Mouse (Mus musculus) spleen, postnatal 14 days (tissue): Measurements from ENCODE around the gene Islr.
"Not testable (repeated sequence)": the region's sequence is repeated elsewhere in the genome, so short reads cannot be mapped to it uniquely, and the experiment has no call there.

Source experiments
- DNase-seq, 2 experiments: peaks; one replicate each; pipeline ENCODE4 v3.0.0; 2021 to 2022; ENCODE audit warnings: low spot score in 2 of 2

The Islr gene

GRCm38 (mm10) chr9:58203516-58204447 is at the start of gene Islr, which contains the start of gene Islr2:
Gene Islr, minus strand, starts transcription at chr9:58204306.
Gene Islr2, minus strand, starts transcription at chr9:58204319.
- peak in 1 of 2 experiments; percentile 68 for DNase-seq

GRCm38 (mm10) chr9:58253805-58254122 is 49.7 kb upstream of the Islr start:
- not testable (repeated sequence) for DNase-seq

GRCm38 (mm10) chr9:58253033-58253804 is 49.1 kb upstream of the Islr start, which contains the start of gene Stoml1:
Gene Stoml1, plus strand, starts transcription at chr9:58253164.
- DNase-seq, result peak; percentile 87 to 93

GRCm38 (mm10) chr9:58250730-58251129 is 46.6 kb upstream of the Islr start:
- DNase-seq, result not testable (repeated sequence)

GRCm38 (mm10) chr9:58250322-58250721 is 46.2 kb upstream of the Islr start:
- DNase-seq, result no peak

DNA sequence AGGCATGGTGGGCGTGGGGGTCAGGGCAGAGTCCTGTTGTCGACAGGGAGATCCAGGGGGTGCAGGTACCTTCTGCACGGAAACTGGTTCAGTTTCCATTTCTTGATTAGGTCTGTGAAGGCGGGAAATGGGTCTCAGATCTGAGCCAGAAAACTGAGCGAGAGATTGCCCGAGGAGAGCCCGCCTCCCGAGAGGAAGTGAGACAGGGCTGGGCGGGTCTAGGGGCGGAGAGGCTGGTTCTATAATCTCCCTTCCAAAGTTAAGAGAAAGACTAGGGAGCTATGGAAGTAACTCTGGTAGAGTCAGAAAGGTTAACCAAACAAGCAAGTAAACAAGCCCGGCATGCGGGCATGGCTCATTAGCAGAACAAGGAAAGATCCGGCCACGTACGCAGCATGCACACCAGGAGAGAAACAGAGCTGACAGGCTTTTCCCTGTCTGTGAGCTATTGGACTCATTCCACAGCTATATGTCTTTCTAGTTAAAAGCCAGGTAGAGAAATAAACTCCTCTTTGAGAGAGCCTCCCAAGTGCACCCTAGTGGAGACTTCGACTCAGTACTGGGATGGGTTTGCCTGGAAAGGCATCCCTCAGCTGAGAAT is 45.6 kb upstream of the Islr start, which contains the start of gene Pml:
TSS of gene Pml (minus strand) at position 195 of the 601 bp plus-strand sequence.
- peak; percentile 70 to 74 for DNase-seq

GRCm38 (mm10) chr9:58248746-58249413 is 44.8 kb upstream of the Islr start:
- DNase-seq, result no peak

GRCm38 (mm10) chr9:58247064-58247759 is 43.1 kb upstream of the Islr start:
- DNase-seq, result peak; percentile 80 to 85

GRCm38 (mm10) chr9:58246083-58246591 is 42.0 kb upstream of the Islr start:
- DNase-seq, result no peak

DNA sequence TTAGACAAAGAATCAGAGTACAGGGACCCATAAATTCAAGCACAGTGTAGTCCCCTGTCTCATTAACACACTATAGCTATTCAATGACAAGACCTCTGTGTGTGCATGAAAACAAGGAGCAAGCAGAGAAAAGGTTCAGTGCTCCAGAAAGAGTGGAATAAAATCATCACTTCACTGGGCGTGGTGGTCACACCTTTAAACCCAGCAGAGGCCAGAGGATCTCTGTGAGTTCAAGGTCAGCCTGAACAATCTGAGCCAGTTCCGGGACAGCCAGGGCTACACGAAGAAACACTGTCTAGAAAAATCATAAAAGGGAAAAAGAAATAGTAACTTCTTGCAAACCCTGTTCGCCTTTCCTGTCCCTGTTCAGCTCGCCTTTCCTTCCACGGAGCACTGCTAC is 39.6 kb upstream of the Islr start:
- no peak for DNase-seq

DNA sequence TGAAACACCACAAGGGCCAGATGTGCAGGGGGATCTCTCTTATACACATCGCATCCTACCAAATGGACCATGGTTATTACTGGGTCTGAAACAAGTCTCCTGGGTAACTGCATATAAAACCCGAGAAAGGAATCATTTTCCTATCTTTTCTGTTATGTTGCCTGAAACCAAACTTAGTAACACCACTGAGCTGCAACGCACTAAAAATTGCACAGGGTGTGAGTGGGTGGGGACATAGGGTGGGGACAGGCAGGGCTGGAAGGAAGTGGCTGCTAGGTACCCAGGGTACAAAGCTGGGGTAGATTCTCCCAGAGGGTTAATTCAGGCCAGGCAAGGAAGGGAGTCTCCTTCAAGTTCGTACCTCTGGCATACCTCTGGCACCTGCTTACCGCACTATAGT is 38.6 kb upstream of the Islr start:
- DNase-seq, result no peak

DNA sequence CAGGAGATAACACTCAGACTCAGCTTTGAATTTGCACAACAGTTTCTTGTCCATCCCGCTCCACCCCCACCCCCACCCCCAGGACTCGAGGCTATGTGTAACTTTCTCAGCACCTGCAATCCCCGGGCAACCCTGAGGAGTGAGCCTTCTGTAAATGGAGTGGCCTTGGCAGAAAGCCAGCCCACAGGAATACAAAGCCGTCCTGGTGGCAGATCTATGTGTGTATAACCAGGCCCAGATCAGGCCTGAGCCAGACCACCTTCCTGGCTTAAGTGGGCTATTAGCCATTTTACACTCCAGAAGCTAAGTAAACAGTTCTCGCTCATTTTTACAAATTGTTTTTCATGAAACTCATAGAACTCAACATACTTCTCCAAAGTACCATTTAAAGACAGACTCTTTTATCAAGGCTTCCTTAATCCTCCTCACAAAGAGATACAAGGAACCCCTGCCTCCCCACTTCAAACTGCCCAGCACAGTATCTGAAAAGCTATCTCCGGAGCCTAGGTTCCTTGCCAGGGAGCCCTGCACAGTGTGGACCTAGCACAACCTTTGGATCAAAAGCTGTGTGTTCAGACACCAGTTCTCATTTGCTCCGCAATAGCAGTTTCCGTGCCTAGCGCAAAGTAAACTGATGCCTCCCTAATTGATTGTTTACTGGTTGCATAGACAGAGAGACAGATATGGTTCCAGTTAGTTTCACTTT is 37.8 kb upstream of the Islr start:
- no peak for DNase-seq

DNA sequence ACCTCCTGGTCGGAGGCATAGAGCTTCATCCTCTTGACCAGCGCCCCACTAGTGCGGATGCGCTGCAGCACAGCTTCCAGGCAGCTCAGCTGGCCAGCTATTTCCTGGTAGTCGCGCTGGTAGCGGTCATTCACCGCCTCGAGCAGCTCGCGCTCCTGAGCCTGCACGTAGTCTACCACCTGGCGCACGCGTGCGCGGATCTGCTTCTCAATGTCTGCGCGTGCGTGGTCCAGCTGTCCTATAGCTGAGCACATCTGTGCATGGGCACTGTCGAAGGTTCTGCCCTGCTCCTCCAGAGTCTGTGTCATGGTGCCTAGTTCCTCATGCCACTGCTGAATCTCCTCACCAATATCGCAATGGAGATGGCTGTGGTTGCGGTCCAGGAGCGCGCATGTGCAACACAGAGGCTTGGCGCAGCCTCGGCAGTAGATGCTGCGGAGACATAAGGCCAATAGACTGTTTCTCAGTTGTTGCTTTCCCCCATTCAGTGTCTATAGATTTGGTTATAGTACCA is 30.5 kb upstream of the Islr start:
- DNase-seq, result no peak

DNA sequence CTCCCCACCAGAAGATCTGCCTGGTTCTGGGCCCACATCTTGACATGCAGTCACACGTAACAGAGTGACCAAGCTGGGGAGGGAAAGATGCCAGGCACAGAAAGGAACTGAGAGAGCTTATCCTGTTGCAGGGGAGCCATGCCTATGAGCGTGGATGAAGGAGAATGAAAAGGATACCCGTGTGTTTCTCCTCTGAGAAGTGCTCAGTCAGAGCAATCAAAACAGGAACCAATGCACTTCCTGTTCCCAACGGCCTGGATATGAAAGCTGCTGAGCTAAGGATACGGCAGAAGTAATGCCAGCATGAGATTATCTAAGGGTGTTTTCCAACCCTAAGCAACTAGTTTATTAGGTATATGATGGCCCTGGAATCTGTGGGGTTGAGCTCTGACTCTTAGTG is 28.3 kb upstream of the Islr start:
- DNase-seq, result no peak

GRCm38 (mm10) chr9:58231746-58232145 is 27.6 kb upstream of the Islr start:
- no peak for DNase-seq

GRCm38 (mm10) chr9:58228777-58229466 is 24.8 kb upstream of the Islr start:
- no peak for DNase-seq

- DNase-seq, result peak in 1 of 2 experiments; percentile 63
Observed at GRCm38 (mm10) chr9:58225915-58226913, 22.1 kb upstream of the Islr start.

DNA sequence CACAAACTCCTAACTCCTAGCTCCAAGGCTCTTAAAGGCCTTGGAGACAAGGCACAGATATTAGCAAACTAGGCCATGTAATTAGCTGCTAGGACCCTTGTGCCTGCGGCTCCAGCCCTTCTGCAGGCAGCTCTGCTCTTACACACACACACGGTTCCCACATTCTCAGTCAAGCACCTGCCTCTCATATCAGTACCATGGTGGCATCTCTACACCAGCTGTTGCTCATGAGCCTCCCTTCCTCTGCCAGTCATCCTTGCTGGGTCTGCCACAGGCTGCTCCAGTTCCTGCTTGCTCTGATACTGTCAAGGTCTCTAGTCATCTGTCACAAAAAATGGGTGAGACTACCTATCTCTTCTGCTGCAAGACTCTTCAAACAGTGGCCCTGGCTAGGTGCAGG is 20.2 kb upstream of the Islr start:
- no peak for DNase-seq
